Mouse (Mus musculus): ENCODE results near the gene BC030867. TPM values are rescaled to one million over a fixed set of nuclear protein-coding genes. Genes with fewer than 3 reads are reported as not detected.

Gene BC030867
- total and polyA plus RNA-seq, 2 experiments, result 0.38 TPM; not detected in 1

- no peak for TF ChIP-seq CTCF (IDR thresholded peaks at IDR 0.05; ENCODE audit: low read depth, low read length)
- no peak for TF ChIP-seq POLR2A (IDR thresholded peaks at IDR 0.05; ENCODE audit: extremely low read depth, insufficient read depth, low read length)
- H3K4me1 ChIP-seq (ENCODE audit: control insufficient read depth, insufficient read depth, low read length), result peaks cover 7% of the 10 kb centered on the region
- H3K27ac ChIP-seq (replicated peaks; ENCODE audit: insufficient read depth, low read depth, low read length), result no peak overlapping the region
- H3K79me2 ChIP-seq (ENCODE audit: control insufficient read depth, insufficient read depth, low read length), result peaks cover 7% of the 10 kb centered on the region; the same call in 1 of the 2 replicates
- WGBS, result 85% methylated on average over 4 of the region's 4 CpGs
- no peak overlapping the region for H3K4me3 ChIP-seq (ENCODE audit: insufficient read depth, low read depth, low read length)
- H3K27me3 ChIP-seq (ENCODE audit: control insufficient read depth, insufficient read depth, low read length), result no peaks in the 10 kb centered on the region
- H3K36me3 ChIP-seq (ENCODE audit: control insufficient read depth, insufficient read depth, low read length), result peaks cover 12% of the 10 kb centered on the region
- no peak overlapping the region for H3K9ac ChIP-seq (ENCODE audit: low read depth, low read length)
- DNase-seq (ENCODE audit: extremely low read depth, low read depth, low spot score), result no peak
Observed at GRCm38 (mm10) chr11:102290141-102290540, 41.5 kb downstream of the BC030867 start.

DNA sequence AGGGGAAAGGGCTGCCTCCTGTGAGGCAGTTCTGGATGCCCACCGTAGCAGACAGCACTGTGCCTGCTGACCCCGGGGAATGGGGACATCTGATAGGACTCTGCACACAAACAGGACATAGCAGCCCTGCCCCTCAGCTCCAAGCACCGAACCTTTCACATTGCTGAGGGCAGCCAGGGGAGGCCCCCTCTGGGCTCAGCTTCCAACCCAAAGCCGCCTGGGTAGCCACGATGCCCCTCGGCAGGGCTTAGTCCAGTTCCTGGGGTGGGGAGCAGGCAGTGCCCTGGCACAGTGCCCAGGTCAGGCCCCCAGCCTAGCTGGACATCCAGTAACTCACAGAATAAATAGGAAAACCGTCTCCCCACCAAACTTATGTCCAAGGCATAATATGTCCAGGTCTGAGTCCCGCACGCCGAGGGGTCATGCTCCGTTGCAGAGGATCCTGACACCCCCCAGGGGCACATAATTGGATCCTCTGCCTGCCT is 42.4 kb downstream of the BC030867 start:
- no peak overlapping the region for H3K27ac ChIP-seq (replicated peaks; ENCODE audit: insufficient read depth, low read depth, low read length)
- H3K36me3 ChIP-seq (ENCODE audit: control insufficient read depth, insufficient read depth, low read length), result peaks cover 12% of the 10 kb centered on the region
- H3K9ac ChIP-seq (ENCODE audit: low read depth, low read length), result no peak overlapping the region
- no peak for DNase-seq (ENCODE audit: extremely low read depth, low read depth, low spot score)
- TF ChIP-seq POLR2A (IDR thresholded peaks at IDR 0.05; ENCODE audit: extremely low read depth, insufficient read depth, low read length) (no peak), CTCF (IDR thresholded peaks at IDR 0.05; ENCODE audit: low read depth, low read length) (no peak)
- H3K27me3 ChIP-seq (ENCODE audit: control insufficient read depth, insufficient read depth, low read length), result no peaks in the 10 kb centered on the region
- H3K79me2 ChIP-seq (ENCODE audit: control insufficient read depth, insufficient read depth, low read length), result peaks cover 16% of the 10 kb centered on the region; the same call in 1 of the 2 replicates
- WGBS, result 85% methylated on average over 11 of the region's 11 CpGs
- H3K4me1 ChIP-seq (ENCODE audit: control insufficient read depth, insufficient read depth, low read length), result peaks cover 10% of the 10 kb centered on the region
- no peak overlapping the region for H3K4me3 ChIP-seq (ENCODE audit: insufficient read depth, low read depth, low read length)

GRCm38 (mm10) chr11:102293971-102294370 is 45.3 kb downstream of the BC030867 start:
- H3K27ac ChIP-seq (replicated peaks; ENCODE audit: insufficient read depth, low read depth, low read length), result no peak overlapping the region
- WGBS, result 94% methylated on average over 13 of the region's 13 CpGs
- H3K36me3 ChIP-seq (ENCODE audit: control insufficient read depth, insufficient read depth, low read length), result peaks cover 12% of the 10 kb centered on the region
- H3K4me1 ChIP-seq (ENCODE audit: control insufficient read depth, insufficient read depth, low read length), result peaks cover 14% of the 10 kb centered on the region
- TF ChIP-seq CTCF (IDR thresholded peaks at IDR 0.05; ENCODE audit: low read depth, low read length) (no peak), POLR2A (IDR thresholded peaks at IDR 0.05; ENCODE audit: extremely low read depth, insufficient read depth, low read length) (no peak)
- no peak overlapping the region for H3K9ac ChIP-seq (ENCODE audit: low read depth, low read length)
- no peaks in the 10 kb centered on the region for H3K27me3 ChIP-seq (ENCODE audit: control insufficient read depth, insufficient read depth, low read length)
- H3K4me3 ChIP-seq (ENCODE audit: insufficient read depth, low read depth, low read length), result no peak overlapping the region
- peaks cover 16% of the 10 kb centered on the region; the same call in 1 of the 2 replicates for H3K79me2 ChIP-seq (ENCODE audit: control insufficient read depth, insufficient read depth, low read length)
- no peak for DNase-seq (ENCODE audit: extremely low read depth, low read depth, low spot score)

- TF ChIP-seq POLR2A (IDR thresholded peaks at IDR 0.05; ENCODE audit: extremely low read depth, insufficient read depth, low read length), result no peak
- TF ChIP-seq CTCF (IDR thresholded peaks at IDR 0.05; ENCODE audit: low read depth, low read length), result no peak
- no peak overlapping the region for H3K27ac ChIP-seq (replicated peaks; ENCODE audit: insufficient read depth, low read depth, low read length)
- H3K9ac ChIP-seq (ENCODE audit: low read depth, low read length), result no peak overlapping the region
- 86% methylated on average over 5 of the region's 5 CpGs for WGBS
- H3K4me3 ChIP-seq (ENCODE audit: insufficient read depth, low read depth, low read length), result no peak overlapping the region
- peaks cover 14% of the 10 kb centered on the region for H3K4me1 ChIP-seq (ENCODE audit: control insufficient read depth, insufficient read depth, low read length)
- DNase-seq (ENCODE audit: extremely low read depth, low read depth, low spot score), result no peak
- H3K27me3 ChIP-seq (ENCODE audit: control insufficient read depth, insufficient read depth, low read length), result no peaks in the 10 kb centered on the region
- peaks cover 16% of the 10 kb centered on the region; the same call in 1 of the 2 replicates for H3K79me2 ChIP-seq (ENCODE audit: control insufficient read depth, insufficient read depth, low read length)
- peaks cover 12% of the 10 kb centered on the region for H3K36me3 ChIP-seq (ENCODE audit: control insufficient read depth, insufficient read depth, low read length)
Observed at GRCm38 (mm10) chr11:102294416-102294815, 45.7 kb downstream of the BC030867 start.

- peaks cover 16% of the 10 kb centered on the region; the same call in 1 of the 2 replicates for H3K79me2 ChIP-seq (ENCODE audit: control insufficient read depth, insufficient read depth, low read length)
- peak overlapping the region; percentile 96 for H3K9ac ChIP-seq (ENCODE audit: low read depth, low read length)
- peaks cover 14% of the 10 kb centered on the region for H3K4me1 ChIP-seq (ENCODE audit: control insufficient read depth, insufficient read depth, low read length)
- TF ChIP-seq CTCF (IDR thresholded peaks at IDR 0.05; ENCODE audit: low read depth, low read length) (no peak), POLR2A (IDR thresholded peaks at IDR 0.05; ENCODE audit: extremely low read depth, insufficient read depth, low read length) (no peak)
- H3K27ac ChIP-seq (replicated peaks; ENCODE audit: insufficient read depth, low read depth, low read length), result peak overlapping the region; percentile 85
- 81% methylated on average over 12 of the region's 12 CpGs for WGBS
- H3K36me3 ChIP-seq (ENCODE audit: control insufficient read depth, insufficient read depth, low read length), result peaks cover 12% of the 10 kb centered on the region
- no peaks in the 10 kb centered on the region for H3K27me3 ChIP-seq (ENCODE audit: control insufficient read depth, insufficient read depth, low read length)
- no peak for DNase-seq (ENCODE audit: extremely low read depth, low read depth, low spot score)
- H3K4me3 ChIP-seq (ENCODE audit: insufficient read depth, low read depth, low read length), result peak overlapping the region; percentile 92
Observed at GRCm38 (mm10) chr11:102294887-102295597, 46.4 kb downstream of the BC030867 start.
